Mouse (Mus musculus): ENCODE measurements at regions not wholly inside any gene's neighbourhood (a gene's known extent, or its start where the extent isn't known, plus 50 kb on each side); places are given as distances from the start of the nearest gene placed in this dataset.
A peak's percentile ranks its signal among the peaks of the same experiment; 100 is the strongest.

DNA sequence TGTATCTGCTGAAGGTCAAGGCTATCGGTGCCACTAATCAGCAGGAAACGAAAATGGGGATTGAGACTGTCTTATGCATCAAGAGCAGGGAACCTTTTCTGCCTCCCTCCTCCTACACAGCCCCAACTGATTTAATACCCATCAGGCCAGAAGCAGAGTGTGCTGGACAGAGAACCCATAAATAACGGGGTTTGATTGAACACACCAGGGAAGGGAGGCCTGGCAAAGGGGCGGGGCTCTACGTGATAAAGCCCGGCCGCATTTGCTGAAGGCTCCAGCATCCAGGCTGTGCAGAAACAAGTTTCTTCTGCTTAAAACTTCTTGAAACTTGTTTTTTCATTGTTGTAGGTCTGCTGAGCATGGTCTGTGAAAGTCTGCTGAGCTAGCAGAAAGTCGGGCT lies 127.4 kb upstream of the 9630041A04Rik start:
- Histone ChIP-seq H3K27me3 (ENCODE audit: insufficient read depth, low read length) (no peaks in the 10 kb centered on the region), H3K27ac (ENCODE audit: low read depth) (no peak overlapping the region), H3K9me3 (ENCODE audit: low read depth, low read length) (no peaks in the 10 kb centered on the region), H3K4me3 (ENCODE audit: low read depth, low read length) (no peak overlapping the region), H3K4me1 (ENCODE audit: insufficient read depth) (no peaks in the 10 kb centered on the region), H3K9ac (no peak overlapping the region), H3K36me3 (ENCODE audit: insufficient read depth) (no peaks in the 10 kb centered on the region), H3K4me2 (no peak overlapping the region)
- 41% methylated on average over 8 of the region's 8 CpGs for WGBS
- no peak for TF ChIP-seq CTCF (IDR thresholded peaks at IDR 0.05; ENCODE audit: low read depth)
- DNase-seq = peak; percentile 22
- ATAC-seq (ENCODE audit: insufficient read depth) = no peak

DNA sequence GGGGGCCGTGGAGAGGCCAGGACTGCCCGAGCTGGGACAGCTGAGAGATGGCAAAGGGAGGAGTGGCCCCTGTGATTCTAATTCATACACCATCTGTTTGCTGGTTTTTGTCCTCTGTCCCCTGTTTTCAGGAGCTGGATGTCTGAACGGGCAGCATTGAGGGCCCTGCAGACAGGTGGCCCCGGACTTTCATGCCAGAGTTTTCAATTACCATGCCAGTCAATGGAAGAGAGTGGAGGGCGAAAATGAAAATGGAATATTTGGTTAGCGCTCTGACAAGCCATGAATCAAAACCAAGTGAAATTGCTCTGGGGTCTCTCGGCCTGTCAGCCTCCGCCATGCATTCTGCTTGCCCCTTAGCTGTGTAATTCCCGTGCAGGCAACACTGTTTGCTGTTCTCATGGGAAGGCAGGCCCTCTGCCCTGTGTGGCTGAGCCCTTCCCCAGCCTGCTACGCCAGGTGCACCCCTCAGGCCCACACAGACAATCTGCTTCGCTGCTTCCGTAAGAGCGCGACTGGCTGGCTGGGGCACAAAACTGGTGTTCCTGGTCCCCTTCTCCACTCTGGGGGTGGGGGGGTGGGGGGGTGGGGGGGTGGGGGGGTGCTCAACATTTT lies 127.9 kb upstream of the 9630041A04Rik start:
- DNase-seq (no peak), ATAC-seq (ENCODE audit: insufficient read depth) (no peak)
- Histone ChIP-seq H3K36me3 (ENCODE audit: insufficient read depth) (no peaks in the 10 kb centered on the region), H3K27ac (ENCODE audit: low read depth) (no peak overlapping the region), H3K4me1 (ENCODE audit: insufficient read depth) (no peaks in the 10 kb centered on the region), H3K9me3 (ENCODE audit: low read depth, low read length) (no peaks in the 10 kb centered on the region), H3K4me2 (no peak overlapping the region), H3K4me3 (ENCODE audit: low read depth, low read length) (no peak overlapping the region), H3K27me3 (ENCODE audit: insufficient read depth, low read length) (no peaks in the 10 kb centered on the region), H3K9ac (no peak overlapping the region)
- WGBS = 58% methylated on average over 13 of the region's 14 CpGs
- TF ChIP-seq CTCF (IDR thresholded peaks at IDR 0.05; ENCODE audit: low read depth) = no peak

DNA sequence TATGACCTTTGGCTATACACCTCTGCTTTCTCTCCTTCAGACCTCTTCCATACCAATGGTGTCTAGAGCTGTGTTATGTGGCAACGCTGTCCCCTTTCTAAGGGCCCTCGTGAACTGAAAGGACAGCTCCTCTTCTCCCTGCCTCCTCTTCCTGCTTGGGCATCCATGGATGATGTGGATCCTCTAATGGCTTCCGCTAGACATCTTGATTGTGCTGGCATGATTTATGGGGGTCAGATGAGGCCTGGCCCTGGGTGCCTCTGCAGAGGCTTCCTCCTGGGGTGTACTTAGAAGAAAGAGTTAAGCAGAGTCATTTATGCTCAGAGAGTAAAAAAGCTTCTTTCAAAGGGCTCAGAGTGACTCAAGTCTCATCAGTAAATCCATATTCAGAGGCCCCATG lies 131.5 kb upstream of the 9630041A04Rik start:
- no peak for TF ChIP-seq CTCF (IDR thresholded peaks at IDR 0.05; ENCODE audit: low read depth)
- no peaks in the 10 kb centered on the region for H3K27me3 ChIP-seq (ENCODE audit: insufficient read depth, low read length)
- DNase-seq (no peak), ATAC-seq (ENCODE audit: insufficient read depth) (no peak)
- WGBS = 51% methylated on average over 3 of the region's 3 CpGs
- H3K4me2 ChIP-seq = no peak overlapping the region
- no peak overlapping the region for H3K27ac ChIP-seq (ENCODE audit: low read depth)
- no peak overlapping the region for H3K4me3 ChIP-seq (ENCODE audit: low read depth, low read length)
- no peaks in the 10 kb centered on the region for H3K4me1 ChIP-seq (ENCODE audit: insufficient read depth)
- no peaks in the 10 kb centered on the region for H3K9me3 ChIP-seq (ENCODE audit: low read depth, low read length)
- no peak overlapping the region for H3K9ac ChIP-seq
- H3K36me3 ChIP-seq (ENCODE audit: insufficient read depth) = no peaks in the 10 kb centered on the region

DNA sequence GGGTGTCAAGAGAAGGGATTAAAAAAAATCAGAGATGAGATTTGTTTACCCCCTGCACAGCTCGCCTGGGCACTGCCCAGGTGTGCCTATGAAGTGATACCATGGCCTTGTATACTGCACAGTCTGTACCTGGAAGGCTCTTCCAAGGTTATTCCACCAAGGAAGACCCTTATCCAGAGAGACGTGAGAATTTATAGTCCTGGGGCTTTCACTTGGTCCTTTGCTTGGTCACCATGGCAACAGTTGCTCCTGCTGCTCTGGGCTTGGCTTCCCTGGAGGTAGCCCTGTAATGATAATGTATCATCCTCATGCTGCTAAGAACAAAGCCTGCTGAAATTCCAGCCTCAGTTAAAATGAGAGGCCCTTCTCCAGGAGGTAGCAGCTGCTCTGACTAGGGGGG lies 143.7 kb upstream of the 9630041A04Rik start:
- H3K9ac ChIP-seq = no peak overlapping the region
- H3K4me3 ChIP-seq (ENCODE audit: low read depth, low read length) = no peak overlapping the region
- TF ChIP-seq CTCF (IDR thresholded peaks at IDR 0.05; ENCODE audit: low read depth) = no peak
- no peak for ATAC-seq (ENCODE audit: insufficient read depth)
- no peaks in the 10 kb centered on the region for H3K36me3 ChIP-seq (ENCODE audit: insufficient read depth)
- 29% methylated on average over 2 of the region's 2 CpGs for WGBS
- no peak overlapping the region for H3K27ac ChIP-seq (ENCODE audit: low read depth)
- no peaks in the 10 kb centered on the region for H3K9me3 ChIP-seq (ENCODE audit: low read depth, low read length)
- H3K4me2 ChIP-seq = no peak overlapping the region
- H3K27me3 ChIP-seq (ENCODE audit: insufficient read depth, low read length) = no peaks in the 10 kb centered on the region
- no peaks in the 10 kb centered on the region for H3K4me1 ChIP-seq (ENCODE audit: insufficient read depth)
- DNase-seq = no peak

DNA sequence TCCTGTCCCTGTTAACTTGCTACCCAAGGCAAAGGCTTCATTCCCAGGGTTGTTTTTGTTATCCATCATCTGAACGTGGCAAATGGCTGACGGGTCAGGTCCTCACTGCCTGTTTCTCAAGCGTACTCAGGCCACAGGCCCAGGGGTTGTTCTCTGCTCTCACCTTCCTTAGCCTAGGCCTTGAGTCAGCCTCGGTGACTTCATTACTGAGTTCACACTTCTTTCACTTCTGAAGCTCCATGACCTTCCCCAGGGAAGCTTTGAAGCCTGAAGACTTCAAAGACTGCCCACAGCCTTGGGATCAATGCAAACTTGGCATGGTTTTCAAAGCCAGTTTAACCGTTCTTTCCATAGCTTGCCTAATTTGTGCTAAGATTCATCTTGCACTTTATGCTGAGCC lies 145.3 kb upstream of the 9630041A04Rik start:
- Histone ChIP-seq H3K27ac (ENCODE audit: low read depth) (no peak overlapping the region), H3K9ac (no peak overlapping the region), H3K27me3 (ENCODE audit: insufficient read depth, low read length) (no peaks in the 10 kb centered on the region), H3K4me1 (ENCODE audit: insufficient read depth) (no peaks in the 10 kb centered on the region), H3K4me3 (ENCODE audit: low read depth, low read length) (no peak overlapping the region), H3K36me3 (ENCODE audit: insufficient read depth) (no peaks in the 10 kb centered on the region), H3K4me2 (no peak overlapping the region), H3K9me3 (ENCODE audit: low read depth, low read length) (no peaks in the 10 kb centered on the region)
- no peak for TF ChIP-seq CTCF (IDR thresholded peaks at IDR 0.05; ENCODE audit: low read depth)
- 40% methylated on average over 5 of the region's 5 CpGs for WGBS
- ATAC-seq (ENCODE audit: insufficient read depth) (no peak), DNase-seq (no peak)

DNA sequence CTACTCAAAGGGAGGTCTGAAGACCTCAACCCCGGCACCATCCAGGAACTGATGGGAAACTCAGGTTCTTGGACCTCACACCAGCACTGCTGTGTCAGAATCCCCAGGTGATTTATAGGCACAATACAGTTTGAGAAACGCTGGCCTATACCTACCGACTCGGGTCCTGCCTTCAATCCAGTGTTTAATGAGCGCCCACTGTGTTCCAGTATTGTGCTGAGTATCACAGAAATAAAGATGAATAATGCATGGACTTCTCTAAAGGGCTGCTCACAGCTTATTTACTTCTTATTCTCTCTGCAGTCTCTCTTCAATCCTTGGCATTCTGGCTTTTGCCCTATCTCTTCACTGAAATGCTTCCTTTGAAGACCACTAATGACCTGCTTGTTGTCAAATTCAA lies 146.8 kb upstream of the 9630041A04Rik start:
- Histone ChIP-seq H3K4me2 (no peak overlapping the region), H3K27ac (ENCODE audit: low read depth) (no peak overlapping the region), H3K9ac (no peak overlapping the region), H3K4me1 (ENCODE audit: insufficient read depth) (no peaks in the 10 kb centered on the region), H3K36me3 (ENCODE audit: insufficient read depth) (no peaks in the 10 kb centered on the region), H3K4me3 (ENCODE audit: low read depth, low read length) (no peak overlapping the region), H3K27me3 (ENCODE audit: insufficient read depth, low read length) (no peaks in the 10 kb centered on the region), H3K9me3 (ENCODE audit: low read depth, low read length) (no peaks in the 10 kb centered on the region)
- TF ChIP-seq CTCF (IDR thresholded peaks at IDR 0.05; ENCODE audit: low read depth) = no peak
- no peak for ATAC-seq (ENCODE audit: insufficient read depth)
- no peak for DNase-seq
- 81% methylated on average over 5 of the region's 5 CpGs for WGBS

DNA sequence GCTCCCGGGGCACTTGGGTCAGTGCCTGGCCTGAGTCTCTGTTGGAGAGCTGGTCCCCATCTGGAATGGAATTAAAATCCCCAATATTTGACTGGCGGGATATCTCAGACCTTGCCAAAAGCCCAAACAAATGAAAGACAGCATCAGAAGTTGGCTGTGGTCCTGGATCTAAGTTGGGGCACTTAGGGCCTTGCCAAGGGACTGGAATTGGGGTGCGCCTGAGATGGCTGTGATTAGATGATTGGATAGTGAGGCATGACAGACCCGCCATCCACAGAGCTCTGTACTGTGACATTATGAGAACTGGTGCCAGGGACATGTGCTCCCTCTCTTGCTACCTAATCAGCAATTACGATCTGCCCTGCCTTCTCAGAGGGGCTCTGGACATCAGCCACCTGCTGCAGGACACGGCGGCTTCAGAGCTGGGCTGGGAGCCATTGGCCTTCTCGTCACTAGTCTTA lies 151.0 kb upstream of the 9630041A04Rik start:
- H3K9me3 ChIP-seq (ENCODE audit: low read depth, low read length) = no peaks in the 10 kb centered on the region
- DNase-seq (peak; percentile 30), ATAC-seq (ENCODE audit: insufficient read depth) (peak; percentile 70)
- no peak for TF ChIP-seq CTCF (IDR thresholded peaks at IDR 0.05; ENCODE audit: low read depth)
- H3K4me3 ChIP-seq (ENCODE audit: low read depth, low read length) = no peak overlapping the region
- no peaks in the 10 kb centered on the region for H3K27me3 ChIP-seq (ENCODE audit: insufficient read depth, low read length)
- no peaks in the 10 kb centered on the region for H3K36me3 ChIP-seq (ENCODE audit: insufficient read depth)
- H3K27ac ChIP-seq (ENCODE audit: low read depth) = no peak overlapping the region
- H3K4me1 ChIP-seq (ENCODE audit: insufficient read depth) = no peaks in the 10 kb centered on the region
- WGBS = 71% methylated on average over 8 of the region's 8 CpGs
- no peak overlapping the region for H3K4me2 ChIP-seq
- H3K9ac ChIP-seq = no peak overlapping the region

DNA sequence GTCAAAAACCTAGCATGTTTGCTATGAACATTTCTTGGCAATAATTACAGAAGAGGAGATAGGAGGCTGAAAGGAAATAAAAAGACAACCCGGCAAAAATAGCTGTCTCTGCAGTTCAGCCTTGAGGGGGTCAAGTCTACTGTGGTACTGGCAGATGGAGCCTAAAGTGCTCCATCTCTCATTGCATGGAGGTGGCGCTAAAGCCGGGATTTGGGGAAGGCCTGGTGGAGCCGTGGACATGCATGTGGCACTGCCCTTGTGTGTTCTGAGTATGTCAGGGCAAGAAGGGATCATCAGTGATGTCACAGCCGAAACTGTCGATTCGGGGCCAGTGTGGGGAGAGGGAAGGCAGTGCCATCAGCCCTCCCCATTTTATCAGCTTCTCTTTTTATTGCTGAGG lies 161.3 kb upstream of the 9630041A04Rik start:
- H3K27me3 ChIP-seq (ENCODE audit: insufficient read depth, low read length) = no peaks in the 10 kb centered on the region
- 79% methylated on average over 7 of the region's 7 CpGs for WGBS
- H3K4me3 ChIP-seq (ENCODE audit: low read depth, low read length) = no peak overlapping the region
- no peak for ATAC-seq (ENCODE audit: insufficient read depth)
- no peak overlapping the region for H3K27ac ChIP-seq (ENCODE audit: low read depth)
- TF ChIP-seq CTCF (IDR thresholded peaks at IDR 0.05; ENCODE audit: low read depth) = no peak
- no peak overlapping the region for H3K9ac ChIP-seq
- H3K4me1 ChIP-seq (ENCODE audit: insufficient read depth) = no peaks in the 10 kb centered on the region
- no peak for DNase-seq
- H3K4me2 ChIP-seq = no peak overlapping the region
- no peaks in the 10 kb centered on the region for H3K36me3 ChIP-seq (ENCODE audit: insufficient read depth)
- no peaks in the 10 kb centered on the region for H3K9me3 ChIP-seq (ENCODE audit: low read depth, low read length)
